Mouse (Mus musculus) brain, embryonic 18.5 days (tissue): ENCODE data around the gene Tapt1.

Experiments used
- DNase-seq: peaks from one replicate; pipeline ENCODE4 v3.0.0-alpha.2; 2012; ENCODE audit warnings: low read depth, low spot score

The Tapt1 gene

DNA sequence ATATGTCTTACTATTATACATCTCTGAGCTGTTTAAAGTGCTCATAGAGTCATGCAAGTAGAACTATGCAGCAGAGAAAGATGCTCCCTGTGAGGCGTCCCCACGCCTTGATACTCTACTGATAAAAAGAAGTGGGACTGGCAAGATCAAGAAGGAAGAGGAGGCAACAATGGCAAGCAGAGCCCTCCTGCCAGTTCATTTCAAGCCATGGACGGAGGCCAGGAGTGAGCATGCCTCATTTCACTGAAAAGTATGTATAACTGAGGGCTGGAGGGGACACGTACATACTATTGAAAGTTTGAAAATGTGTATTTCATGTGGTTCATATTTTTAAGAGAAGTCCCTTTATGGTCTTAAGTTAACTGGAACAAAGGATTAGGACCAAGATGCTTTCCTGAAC lies 28.0 kb downstream of the Tapt1 start:
- no peak for DNase-seq

DNA sequence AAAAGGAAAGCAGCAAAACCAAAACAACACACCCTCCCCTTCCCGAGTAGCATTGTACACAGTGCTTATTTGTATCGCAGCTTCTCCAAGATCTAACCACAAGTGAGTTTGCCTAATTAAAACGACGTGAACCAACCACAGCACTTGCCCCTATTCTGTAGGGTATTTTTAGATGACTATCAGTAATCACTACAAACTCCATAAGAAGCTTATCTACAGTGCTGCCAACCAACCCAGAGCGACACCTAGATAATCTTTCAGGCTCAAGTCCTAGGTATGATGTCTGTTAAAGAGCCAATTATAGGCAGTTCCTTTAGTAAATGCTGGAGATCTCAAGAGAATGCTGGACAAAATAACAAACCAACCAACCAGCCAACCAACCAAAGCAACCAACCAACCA lies 28.6 kb downstream of the Tapt1 start:
- DNase-seq: no peak

DNA sequence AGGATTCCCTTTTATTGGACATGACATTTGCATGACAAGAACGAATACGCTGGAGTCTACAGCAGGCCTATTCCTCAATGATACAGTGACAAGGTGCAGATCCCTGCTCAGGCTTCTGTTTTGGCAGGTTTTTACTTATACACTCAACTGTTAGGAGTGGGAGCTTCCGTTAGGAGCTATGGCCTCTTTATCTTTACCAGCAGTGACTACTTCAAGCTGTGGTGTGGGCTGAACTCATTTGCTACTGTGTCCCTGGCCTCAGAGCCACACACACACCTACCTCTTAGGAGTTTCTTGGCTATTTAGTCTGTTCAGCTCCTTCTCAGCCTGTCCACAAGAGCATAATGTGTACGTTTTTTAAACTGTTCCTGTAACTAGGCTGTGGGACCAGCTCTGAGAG lies 30.3 kb downstream of the Tapt1 start:
- no peak for DNase-seq

DNA sequence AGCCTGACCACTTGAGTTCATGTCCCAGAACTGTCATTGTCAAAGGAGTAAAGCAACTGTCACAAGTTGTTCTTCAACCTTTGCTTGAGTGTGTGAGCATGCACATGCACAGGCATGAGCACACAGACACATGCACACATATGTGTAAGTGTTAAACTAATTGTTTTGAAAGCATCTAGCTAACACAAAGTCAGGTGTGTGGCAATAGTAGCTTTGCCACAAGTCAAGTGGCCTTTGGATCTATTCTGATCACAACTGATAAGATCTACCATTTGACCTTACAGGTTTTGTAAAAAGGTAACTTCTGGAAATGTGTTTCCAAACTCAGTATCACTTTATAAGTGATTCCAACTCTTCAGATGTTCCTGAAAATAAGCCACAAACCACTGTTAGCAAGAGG lies 39.1 kb downstream of the Tapt1 start:
- no peak for DNase-seq

DNA sequence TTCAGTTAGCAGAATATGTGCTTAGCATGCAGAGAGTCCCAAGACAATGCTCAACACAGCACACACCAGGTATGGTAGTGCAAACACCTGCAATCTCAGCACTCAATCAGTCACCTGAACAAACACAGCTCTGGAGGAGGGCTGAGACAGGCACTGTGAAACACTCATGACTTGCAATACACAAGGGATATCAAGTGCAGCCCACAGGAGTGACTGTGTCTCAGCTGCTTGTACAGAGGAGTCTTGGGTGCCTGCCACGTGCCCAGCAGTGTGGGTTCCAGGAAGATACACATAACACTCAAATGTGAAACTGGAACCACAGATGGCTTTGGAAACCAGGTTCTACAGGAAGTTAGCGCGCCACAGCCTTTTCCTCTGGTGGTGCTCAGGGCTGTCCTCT lies 44.8 kb downstream of the Tapt1 start:
- no peak for DNase-seq

DNA sequence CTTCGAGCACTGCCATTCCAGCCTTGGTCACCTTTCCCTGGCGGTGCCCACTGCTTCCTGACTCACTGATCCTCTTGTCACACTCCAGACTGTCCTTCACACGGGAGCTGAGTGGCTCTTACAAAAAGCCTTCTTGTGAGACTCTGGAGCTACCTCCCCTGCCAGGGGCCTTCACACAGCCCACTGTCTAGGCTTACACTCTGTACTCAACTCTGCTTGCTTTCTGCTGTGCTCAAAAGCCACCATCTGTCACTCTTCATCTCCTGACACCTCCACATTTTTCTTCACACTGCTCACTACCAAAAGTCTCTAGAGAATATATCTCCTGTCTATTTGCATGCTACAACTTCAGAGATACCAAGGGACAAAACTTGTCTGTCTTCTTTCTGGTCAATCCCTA lies 46.0 kb downstream of the Tapt1 start:
- DNase-seq: no peak

DNA sequence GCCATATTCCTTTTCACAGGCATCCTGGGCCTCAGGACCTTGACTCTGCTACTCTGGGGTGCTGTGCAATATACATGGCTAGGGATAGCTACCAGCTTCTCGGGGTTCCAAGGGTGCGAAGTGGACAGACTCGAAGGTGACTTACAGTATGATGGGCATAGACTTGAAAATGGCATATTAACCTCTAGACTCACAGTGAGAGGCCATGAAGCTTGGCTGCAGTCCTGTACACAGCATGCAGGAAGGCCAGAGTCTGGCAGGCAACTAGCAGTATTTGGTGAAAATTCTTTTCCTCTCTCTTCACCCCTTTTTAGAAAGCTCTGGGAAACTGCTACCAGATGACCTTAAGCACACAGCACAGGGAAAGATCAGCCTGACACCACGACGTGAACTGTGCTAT lies 52.4 kb downstream of the Tapt1 start:
- no peak for DNase-seq

DNA sequence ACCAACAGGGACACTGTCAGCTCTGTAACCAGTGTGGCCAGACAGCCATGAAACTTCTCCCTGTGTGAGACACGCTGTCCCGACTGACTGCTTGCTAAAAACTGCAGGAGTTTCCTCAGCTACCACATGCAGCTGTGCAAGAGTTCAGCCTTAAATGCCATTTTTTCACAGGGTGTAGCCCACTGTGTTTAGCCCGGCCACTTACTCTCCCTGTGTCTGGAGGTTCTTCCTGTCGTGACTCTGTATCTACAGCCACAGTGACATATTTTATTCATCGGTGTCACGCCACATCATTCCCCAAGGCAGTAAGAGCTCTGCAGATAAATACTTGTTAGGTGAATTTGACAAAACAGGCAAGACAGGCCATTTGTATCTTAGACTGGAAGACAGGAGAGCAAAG lies 59.6 kb downstream of the Tapt1 start:
- DNase-seq: no peak

DNA sequence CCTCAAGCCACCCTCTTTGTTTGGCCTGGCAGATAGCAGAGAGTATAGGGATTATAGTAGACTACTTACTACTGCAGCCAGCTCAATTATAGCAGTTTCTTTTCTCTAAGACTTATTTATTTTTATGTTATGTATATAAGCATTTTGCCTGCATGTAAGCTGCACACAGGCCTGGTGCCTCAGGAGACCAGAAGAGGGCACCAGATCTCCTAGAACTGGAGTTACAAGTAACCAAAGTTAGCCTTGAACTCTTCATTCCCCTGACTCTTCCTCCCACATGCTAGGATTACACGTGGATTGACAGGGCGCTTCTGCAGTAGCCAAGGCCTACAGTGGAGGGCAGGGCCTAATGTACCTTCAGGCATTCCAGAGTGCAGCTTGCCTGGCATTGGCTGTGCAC lies 60.6 kb downstream of the Tapt1 start:
- DNase-seq: no peak

DNA sequence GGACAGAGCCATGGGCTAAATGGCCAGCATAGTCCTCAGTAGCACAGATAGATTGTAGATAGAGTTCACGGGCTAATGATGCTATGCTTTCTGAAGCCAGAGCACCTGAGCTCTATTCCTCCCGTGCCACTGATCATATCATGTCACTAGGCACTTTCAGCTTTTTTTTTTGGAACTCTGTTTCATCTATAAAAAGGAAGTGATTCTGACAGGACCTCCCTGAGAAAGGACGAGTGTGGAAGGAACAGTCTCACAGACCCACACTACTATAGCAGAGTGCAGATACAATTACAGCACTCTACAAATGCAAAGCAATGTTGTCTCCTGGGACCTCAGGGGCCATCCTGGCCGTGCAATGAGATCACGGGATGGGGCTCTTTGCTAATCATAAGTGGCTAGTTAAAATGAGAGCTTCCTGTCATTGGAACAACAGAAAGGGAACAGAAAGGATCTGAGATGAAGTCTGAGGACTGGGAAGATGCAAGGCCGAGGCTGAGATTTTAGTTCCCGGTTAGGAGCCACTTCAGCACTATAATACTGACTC lies 62.1 kb downstream of the Tapt1 start:
- no peak for DNase-seq

DNA sequence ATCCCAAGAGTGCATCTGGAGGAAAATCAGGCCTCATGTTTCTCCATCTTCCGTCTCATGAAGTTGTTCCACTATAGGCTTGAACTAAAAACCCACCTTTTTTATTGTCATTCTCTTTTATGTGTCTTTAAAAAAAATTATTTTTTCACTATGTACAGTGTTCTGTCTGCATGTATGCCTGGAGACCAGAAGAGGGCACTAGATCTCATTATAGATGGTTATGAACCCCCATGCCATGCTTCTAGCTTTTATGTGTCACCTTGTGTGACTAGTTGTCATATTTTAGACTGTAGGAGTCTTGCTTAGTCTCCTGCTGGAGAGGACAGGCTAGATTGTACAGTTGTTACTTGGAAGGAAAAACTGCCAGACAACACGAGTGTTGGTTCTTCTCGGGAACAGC lies 63.1 kb downstream of the Tapt1 start:
- no peak for DNase-seq

DNA sequence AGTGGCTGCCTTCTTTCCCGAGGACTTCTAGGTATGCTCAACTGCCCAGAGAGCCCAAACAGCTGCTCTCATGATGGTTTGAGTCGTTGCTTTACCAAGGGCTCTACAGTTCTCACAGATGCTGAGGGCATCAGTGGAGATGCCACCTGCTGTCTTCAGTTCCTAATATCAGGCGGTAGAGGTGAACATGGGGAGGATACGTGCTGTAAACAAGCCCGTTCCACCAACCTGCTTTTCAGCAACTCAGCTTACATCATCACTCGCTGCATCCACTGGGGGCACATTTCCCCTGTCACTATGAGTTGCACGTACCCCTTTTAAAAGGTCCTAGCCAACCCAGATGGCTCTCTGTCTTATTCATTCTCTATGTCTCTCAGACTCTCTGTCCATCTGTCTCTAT lies 63.6 kb downstream of the Tapt1 start:
- DNase-seq: no peak

DNA sequence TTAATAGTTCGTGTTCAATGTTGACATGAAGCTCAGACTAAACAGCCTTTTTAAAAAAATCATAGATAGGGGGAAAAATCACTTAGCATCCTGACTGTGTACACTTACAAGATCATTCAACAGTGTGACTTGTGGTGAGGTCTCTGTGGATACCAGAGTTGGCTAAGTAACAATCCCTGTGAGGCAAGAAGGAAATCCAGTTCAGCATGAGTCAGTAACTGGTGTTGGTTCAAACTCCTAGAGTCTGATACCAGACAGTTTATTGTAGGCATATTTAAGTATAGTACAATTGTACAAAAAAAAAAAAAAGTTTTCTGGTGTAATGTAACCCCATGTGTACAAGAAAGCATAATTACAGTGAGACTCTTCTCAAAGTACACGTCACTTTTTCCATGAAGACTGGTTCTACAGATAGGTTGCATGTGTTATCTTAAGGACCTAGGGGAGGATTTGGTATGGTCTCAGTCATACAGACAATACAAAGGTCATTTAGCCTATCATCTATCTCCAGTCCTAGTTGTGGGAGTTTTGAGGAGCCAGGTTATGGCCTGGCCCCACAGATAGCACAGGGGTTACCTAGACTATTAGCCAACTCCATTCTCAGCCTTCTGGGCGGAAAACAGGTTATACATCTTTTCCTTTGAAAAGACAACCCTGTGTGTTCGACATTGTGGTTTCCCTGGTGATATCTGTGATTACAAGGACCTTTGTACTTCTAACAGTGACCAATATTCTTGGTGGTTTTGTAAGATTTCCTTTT lies 66.6 kb downstream of the Tapt1 start:
- DNase-seq: no peak

DNA sequence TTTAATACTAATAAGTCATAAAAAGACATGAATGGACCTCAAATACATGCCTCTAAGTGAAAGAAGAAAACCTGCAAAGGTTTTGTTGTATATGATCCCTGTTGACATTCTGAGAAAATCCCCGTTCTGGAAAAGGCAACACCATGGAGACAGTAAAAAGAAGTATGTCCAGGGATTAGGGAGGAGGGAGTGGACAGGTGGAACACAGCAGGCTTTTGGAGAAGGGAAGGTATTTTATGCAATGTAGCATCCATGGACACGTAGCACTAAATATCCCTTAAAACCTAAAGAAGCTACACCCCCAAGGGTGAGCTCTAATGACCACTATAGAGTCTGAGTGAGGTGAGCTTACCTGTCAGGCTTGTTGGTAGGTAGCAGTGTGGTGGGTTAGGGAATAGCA lies 67.2 kb downstream of the Tapt1 start:
- DNase-seq: no peak

DNA sequence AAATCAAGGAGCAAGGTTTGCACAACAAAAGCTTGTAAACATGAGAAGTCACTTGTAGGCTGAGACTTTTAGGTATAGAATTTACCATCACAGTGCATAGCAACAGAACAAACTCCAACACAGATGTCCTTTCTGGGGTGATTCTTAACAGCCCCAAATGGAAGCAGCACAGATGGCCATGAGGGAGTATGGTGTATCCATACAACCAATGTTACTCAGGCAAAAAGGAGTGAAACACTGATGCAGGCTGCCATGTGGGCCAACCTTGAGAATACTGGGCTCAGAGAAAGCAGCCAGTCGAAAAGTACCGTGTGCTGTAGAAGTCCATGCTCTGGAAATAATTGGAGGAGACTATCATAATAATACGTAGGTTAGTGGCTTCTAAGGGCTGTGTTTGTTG lies 68.0 kb downstream of the Tapt1 start:
- DNase-seq: no peak

DNA sequence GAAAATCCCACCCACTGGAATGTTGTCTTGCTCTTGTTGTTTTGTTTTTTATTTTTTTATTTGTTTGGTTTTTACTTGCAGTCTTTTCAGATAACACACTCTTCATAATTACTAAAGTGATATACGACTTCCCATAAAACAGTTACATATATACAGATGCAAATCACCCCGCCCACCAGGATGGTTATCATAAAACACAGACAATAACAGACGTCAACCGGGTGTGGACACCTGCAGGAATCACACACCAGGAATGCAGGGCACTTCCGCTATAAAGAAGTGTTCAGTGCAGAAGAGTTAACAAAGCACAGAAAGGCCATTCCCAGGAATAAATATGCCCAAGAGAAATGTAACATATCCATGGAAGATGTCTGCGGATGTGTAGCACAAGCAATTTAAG lies 68.7 kb downstream of the Tapt1 start:
- DNase-seq: no peak

DNA sequence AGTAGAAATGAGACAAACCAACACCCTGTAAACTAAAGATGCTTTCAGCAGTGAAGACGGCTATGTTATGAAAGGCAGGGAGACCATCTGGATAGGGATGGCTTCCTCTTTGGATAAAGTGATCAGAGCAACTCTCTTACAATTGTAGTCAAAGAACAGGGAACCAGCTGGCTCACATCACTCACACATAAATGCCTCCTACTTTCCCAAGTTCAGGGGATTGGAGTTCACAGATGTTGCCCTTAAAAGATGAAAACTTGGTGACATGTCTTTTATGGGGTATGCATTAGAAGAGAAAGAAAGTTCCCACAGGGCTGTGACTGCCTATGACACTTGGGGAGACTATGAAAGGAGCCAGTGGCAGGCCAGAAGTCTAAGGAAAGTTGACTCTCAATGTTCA lies 73.4 kb downstream of the Tapt1 start:
- DNase-seq: no peak

DNA sequence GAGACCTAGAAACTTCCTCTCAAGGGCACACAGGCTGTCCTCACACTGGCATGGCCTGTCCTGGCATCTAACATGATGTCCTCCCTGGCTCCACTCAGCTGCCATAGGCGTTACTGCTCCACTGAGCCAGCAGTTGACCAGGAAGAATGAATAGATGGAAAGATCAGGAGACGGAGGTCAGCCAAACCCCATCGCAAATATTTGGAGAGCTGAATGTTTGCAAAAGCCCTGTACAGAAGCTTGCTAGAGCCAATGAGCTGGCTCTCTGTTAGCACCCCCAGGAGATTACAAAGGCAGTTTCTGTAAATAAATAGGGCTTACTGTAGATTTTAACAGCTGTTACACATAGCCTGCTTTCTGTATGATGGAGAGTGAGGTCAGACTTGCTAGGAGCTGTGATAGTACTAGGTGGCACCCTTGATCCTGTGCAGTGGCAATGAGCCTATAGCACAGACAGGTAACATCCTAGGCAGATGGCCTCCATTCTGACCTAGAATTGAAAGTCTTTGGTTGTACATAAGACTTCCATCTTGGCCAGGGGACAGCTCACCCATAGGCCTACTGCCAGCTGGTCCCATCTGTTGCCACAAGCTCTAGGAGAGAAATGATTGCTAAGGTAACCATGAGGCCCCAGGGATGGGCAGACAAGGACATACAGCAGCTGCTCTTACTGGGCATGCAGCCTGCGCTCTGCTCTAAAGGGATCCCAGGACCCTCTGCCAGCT lies 74.9 kb downstream of the Tapt1 start:
- peak; percentile 24 for DNase-seq

DNA sequence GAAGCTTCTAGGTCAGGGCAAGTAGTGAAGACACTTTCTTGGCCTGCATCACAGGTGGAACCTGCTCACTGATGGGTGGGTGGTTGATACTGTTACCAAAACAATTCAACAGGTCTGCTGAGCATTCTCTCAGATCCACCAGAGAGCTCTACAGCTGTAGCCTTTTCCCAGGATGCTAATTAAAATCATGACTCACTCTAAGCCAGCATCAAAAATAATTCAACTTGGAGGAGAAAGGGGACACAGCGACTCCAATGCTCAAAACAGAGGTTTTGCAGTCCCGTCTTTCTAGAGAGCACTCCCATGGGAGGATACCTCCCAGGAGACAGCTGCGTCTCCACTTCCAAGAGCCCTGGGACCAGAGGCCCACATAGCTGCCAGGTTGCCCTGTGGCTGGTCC lies 78.7 kb downstream of the Tapt1 start:
- no peak for DNase-seq

DNA sequence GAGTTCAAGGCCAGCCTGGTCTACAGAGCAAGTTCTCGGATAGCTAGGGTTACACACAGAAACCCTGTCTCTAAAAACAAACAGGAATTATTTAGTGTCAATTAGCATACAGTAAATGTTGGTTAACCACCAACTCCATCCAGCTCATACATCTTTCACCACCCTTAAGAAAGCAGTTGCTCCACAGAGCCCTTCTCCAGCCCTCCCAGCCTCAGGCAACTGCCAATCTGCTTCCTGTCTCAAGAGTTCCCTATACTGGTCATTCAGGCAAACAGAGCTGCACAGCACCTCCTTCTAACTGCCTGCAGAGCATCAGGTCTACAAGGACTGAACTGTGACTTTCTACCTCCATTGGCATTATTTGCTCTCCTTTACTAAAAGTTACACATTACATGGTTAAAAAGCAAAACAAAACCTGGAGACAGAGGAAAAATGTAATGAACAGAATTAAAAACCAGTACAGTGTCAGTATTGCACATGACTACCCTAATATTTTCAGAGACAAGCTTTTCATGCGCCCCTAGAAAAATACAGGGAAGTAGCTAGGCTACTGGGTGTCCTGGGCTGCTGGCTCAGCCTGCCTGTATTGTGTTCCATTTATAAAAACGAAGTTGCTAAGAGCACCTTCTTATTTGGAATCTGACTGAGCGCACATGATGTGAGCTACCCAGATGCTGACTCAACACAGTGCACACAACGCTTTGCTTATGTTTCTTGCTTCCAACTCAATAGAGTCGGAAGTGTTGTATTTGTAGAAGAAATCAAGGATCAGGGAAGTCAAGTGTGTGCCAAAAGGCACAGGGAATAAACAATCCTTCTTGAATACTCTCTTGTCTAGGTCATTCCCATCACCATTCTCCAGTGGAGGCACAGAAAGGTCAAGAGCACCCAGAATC lies 79.7 kb downstream of the Tapt1 start:
- no peak for DNase-seq

DNA sequence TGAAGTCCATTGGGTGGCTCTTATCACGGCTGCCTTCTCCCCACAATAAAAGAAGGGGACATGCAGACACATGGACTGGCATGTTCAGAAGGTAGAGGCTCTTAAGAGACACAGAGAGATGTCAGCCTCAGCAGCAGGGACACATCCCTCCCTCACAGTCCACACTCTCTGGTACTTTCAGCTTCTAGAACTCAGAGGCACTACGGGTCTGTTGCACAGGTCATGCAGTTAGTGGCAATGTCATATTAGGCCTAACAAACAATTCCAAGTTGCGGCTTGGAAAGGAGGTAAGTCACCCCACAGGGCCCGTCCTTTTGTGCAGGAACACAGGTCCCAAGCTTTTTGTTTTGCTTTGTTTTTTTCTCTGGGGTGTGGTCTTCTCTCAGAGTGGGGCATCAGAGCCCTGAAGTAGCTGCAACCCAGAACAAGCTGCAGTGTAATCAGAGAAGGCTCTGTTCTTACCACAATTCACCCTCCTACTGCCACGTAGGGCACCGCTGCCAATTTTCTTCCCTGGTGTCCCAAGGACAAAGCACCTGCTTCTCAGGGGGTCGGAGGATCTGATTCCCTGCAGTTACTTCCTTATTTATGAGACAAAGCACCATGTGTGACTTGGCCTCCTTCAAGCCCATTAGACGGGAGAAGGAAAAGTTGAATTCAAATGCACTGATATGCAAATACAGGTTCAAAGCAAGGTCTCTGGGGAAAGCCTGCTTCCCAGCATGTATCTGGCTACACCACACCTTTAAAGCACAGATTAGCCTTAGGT lies 82.8 kb downstream of the Tapt1 start:
- no peak for DNase-seq
